Mouse (Mus musculus) heart, adult 8-10 months (tissue): ENCODE data around the gene Tnxb. TPM values are rescaled to one million over a fixed set of nuclear protein-coding genes. Genes with fewer than 3 reads are reported as not detected.

ENCODE experiments used
- DNase-seq: peaks from one replicate; pipeline ENCODE4 v3.0.0; 2022; ENCODE audit warnings: low spot score
- total RNA-seq, 4 experiments: library from RNA; stranded (reverse); gene quantifications; 2 replicates each; pipeline ENCODE4 v1.2.4; 2022

Tnxb gene
- total RNA-seq, result 10 to 100 TPM; 22.4 to 34.3 (median 32.2) TPM

DNA sequence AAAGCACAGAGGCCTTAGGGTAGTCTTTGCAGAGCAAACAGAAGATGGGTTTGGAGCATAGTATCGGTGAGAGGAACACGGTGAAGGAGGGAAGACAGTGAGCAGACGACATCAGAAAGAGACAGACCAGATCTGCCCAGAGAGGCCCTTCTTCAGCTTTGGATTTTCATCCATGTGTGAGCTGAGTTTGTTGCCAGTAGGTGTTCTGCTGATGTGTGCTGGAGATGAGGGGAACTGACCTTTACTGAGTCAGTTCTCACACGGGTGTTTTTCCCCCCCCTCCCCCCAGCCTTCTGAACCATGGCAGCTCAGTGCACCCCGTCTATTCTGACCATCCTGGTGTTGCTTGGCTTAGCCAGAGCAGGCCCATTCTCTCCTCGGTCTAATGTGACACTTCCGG, at the start of gene Tnxb:
Tnxb (plus strand) TSS at position 301 of the 400 bp plus-strand sequence.
- no peak for DNase-seq

- no peak for DNase-seq
Observed at GRCm38 (mm10) chr17:34621006-34621405, 49.3 kb upstream of the Tnxb start.

GRCm38 (mm10) chr17:34623161-34623560, 47.2 kb upstream of the Tnxb start:
- DNase-seq, result no peak

DNA sequence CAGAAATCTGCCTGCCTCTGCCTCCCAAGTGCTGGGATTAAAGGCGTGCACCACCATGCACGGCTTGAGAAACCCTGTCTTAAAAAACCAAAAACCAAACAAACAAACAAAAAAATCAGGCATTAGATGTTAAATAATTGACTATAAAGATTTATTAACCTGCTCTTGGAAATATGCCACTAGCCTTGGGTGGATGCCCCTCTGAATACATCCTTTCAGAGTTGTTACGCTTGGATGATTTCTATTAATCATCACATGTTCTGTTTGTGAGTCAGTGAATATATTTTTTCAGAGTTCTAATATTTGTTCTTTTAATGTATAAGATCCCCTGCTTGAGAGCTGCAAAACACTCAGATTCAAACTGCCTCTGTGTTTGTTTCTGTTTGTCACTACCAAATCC, 45.4 kb upstream of the Tnxb start:
- no peak for DNase-seq

DNA sequence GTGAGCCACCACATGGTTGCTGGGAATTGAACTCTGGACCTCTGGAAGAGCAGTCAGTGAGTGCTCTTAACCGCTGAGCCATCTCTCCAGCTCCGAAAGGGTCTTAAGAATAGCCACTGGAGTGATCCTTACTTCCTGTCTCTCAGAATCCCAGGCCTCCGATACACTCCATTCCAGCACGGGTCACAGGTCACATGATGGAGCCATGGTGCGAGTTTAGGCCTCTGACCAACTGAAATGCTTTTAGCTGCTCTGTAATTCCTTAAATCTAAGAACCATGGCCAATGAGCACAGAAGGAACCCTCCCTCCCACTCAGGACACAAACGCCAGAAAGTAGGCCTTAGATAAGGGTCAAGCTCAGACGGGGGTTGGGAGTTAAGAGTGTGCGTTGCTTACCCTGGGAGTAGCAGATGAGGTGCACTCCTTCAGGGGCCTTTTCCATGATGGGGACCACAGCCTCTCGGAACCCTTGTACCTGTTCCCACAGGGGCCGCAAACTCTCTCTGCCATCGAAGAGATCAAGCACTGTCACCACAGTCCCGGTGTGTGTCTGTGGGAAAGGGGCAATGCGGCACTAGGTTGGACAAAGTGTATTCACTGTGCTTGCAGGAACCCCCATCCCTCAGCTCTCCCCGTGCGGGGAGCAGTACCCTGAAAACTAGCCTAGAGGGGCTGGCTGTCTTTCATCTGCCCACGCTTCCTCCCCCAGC, 44.1 kb upstream of the Tnxb start:
- DNase-seq, result no peak

DNA sequence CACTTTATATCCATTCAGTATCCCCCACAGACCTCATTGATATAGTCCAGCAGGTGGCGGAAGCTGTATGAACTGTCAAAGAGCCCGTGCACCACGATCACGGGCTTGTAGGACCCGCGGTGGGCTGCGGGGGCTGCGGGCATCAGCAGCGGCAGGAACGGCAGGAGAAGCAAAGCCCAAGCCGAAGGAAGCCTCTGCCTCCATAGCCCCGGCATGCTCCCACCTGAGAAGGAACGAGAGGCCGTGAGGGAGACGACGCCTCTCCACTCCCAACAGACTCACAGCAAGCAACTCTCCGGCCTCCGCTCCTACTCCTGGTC, 43.6 kb upstream of the Tnxb start:
- no peak for DNase-seq

DNA sequence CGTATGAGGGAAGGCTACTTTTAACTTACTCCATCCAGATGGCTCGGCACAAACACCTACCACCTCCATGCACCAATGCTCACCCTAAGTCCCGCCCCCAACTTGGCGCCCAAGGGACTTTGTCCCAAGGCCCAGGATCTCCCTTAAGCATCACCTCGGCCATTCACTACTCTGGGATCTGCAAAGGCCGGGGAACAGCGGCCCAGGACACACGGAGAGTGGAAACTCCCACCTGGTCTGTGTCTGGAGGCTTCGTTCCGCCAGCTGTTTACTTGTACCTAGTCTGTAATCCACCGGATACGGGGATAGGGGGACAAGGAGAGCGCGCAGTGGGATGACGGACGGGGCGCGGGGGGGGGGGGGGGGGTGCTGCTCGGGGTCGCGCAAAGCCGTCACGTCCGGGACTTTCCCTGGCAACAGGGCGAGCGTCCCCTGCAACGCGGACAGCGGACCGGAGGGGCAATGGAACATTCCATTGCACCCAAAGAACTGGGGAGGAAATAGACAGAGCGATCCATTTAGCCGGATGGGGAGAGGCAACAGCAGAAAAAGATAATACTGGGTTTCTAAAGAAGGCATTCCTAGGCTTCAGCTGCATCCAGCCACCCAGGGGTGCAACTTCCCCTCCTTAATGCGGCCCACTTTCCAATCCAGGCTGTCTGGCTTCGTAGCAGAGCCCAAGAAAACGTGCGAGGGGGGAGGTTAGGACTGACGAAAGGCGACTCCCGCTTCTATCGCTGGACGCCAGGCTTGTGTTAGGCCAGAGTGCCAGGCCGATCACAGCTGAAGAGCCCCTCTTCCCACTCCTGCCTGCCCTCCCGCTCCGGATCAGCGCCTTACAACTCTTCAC, 43.0 kb upstream of the Tnxb start:
- DNase-seq, result peak; percentile 88

- DNase-seq, result no peak
Observed at GRCm38 (mm10) chr17:34627943-34628643, 42.2 kb upstream of the Tnxb start, which contains the start of gene Ppt2. Gene Ppt2 (minus strand): TSS chr17:34628510.

- no peak for DNase-seq
Observed at GRCm38 (mm10) chr17:34628644-34628967, 41.7 kb upstream of the Tnxb start.

DNA sequence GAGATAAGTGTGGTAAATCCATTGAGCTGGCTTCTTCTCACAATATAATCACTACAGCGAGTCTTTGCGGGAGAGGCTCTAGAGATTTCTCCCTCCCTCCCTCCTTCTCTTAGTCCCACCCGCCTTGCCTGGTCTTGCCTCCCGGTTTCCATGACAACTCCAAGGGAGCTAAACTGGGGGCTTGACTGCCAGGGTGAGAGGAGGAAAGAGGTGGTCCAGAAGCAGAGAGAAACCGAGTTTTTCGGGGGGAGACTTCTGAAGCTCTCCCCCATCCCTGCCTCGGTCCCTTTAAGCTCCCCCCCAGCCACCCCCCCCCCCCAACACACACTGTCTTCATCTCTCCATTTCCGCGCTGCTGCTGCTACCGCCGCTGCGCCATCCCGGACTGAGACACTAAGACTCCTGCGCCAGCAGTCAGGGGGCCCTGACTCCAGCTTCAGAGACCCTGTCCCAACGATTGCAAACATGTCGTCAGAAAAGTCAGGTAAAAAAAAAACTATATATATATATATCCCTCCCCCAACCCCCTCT, 41.0 kb upstream of the Tnxb start, which contains the start of gene Prrt1:
Prrt1 (plus strand) TSS at position 313 of the 531 bp plus-strand sequence.
- DNase-seq, result no peak

- DNase-seq, result no peak
Observed at GRCm38 (mm10) chr17:34629796-34630603, 40.3 kb upstream of the Tnxb start.

DNA sequence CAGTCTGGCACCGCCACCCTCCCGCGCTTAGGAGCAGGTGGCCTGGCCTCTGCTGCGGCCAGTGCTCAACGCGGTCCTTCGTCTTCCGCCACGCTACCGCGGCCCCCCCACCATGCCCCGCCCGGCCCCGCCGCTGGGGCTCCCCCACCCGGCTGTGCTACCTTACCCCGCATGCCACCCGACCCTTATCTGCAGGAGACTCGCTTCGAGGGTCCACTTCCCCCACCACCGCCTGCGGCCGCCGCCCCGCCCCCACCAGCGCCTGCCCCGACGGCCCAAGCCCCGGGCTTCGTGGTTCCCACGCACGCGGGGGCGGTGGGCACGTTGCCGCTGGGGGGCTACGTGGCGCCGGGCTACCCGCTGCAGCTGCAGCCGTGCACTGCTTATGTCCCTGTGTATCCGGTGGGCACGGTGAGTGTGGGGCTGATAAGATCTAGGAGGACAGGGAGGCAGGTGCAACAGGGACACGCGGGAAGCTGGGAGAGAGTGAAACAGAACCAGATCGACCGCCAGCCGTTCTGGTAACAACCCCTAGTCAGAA, 39.5 kb upstream of the Tnxb start:
- no peak for DNase-seq

- no peak for DNase-seq
Observed at GRCm38 (mm10) chr17:34631647-34632046, 38.7 kb upstream of the Tnxb start.

DNA sequence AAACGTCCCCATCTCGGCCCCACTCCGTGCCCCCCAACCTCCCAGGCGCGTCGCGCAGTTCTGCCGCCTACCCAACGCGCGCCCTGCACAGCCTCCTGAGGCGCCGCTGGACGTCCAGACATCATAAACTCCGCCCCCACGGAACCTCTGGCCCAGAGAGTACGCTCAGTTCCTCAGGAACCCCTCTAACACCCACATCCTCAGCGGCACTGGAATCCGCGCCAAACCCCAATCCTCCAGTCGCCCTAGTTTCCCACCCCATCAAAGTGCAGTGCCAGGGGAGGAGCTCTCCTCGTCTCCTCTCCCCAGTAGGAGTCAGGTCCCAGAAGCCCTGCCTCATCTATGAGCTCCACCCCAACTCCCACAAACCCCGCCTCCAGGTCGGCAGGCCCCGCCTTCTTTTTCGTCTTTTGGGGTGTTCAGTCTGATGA, 38.1 kb upstream of the Tnxb start:
- DNase-seq, result peak; percentile 83

DNA sequence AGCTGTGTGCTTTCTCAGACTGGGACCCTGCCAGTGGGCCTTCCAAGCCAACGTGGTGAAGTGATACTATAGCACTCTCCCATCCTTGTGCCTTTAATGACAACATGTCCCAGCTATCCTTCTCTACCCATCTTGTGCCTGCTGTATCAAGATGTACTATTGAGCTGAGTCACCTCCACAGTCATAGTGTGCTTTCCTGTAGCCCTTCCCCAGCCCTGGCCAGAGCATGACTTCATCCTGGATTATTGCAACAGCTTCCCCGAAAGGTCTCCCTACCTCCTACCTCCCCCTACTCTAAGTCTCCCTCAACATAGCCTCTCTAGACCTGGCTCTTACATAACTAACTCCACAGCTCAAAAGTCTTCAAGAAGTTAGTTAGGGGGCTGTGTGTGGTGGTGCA, 34.7 kb upstream of the Tnxb start:
- DNase-seq, result no peak

- DNase-seq, result no peak
Observed at GRCm38 (mm10) chr17:34637459-34637858, 32.9 kb upstream of the Tnxb start.

DNA sequence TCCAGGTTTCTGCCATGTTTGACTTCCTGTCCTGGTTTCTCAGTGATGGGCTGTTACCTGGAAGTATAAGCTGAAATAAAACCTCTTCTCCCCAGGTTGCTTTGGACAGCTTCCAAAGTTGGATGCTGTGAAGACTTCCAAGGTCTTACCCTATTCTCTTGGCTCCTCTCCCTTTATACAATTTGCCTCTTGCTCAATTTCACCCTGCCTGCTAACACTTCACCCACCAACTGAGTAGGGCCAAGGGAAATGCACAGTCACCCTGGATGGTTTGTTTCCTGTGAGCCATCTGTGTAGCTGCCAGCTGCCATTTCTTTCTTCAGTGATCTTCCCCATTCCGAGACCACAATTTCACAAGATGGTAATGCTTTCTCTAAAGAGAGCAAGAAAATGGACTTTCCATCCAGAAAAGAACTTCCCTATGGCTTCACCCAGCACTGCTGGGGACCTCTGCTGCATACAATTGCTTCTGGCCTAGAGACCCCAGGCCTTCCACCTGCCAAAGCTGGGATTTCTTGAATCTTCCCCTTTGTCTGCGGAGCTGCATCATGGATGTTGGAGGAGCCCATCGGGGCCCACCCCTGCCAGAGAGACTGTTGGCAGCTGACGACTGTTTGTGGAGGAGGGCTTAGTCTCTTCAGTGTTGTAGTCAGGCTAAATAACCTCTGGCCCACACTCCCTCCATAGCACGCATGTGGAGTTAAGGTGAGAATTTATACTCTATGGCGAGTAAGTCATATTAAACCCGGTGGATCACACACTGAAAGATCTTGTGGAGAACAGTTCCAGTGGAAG, 30.7 kb upstream of the Tnxb start:
- DNase-seq, result no peak

DNA sequence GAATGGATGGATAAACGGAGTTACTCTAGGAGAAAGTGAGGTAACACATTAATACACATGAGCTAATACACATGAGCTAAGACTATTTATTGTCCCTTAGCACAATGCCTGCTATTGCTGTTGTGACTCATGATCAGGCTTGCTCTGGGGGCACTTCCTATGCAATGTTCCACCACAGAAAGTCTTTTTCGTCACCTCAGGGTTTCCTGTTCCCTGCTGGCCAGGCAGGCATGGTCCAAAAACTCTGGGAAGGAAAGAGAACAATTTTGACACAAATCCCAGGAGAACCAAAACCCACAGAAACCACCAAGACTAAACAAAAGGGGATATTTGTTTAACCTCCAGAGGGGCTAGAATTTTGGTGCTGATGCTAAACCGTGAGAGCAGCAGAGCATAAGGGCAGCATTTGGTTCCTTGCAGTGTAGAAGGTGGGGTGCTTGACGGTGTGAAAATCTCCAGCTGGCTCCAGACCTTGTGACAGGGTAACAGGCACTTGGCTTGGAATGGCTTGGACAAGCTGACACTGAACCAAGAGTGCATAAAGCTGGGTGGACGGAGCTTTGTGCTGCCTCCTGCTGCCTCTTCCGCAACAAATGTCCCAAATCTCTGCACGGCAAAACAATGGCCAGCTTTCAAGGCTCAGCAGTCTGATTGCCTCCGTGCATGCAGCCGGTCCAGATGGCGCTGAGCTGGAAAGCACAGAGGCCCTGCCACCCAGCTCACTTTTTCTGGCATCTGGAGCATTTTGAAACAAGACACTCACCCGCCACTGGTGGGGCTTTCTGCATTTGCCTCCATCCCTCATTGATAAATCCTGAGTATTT, 29.3 kb upstream of the Tnxb start:
- no peak for DNase-seq

GRCm38 (mm10) chr17:34641945-34642344, 28.4 kb upstream of the Tnxb start:
- DNase-seq, result no peak
